Mouse (Mus musculus) E14TG2a.4 (cell line): ENCODE data around the gene Pecam1.

ENCODE experiments used
- CTCF ChIP-seq: conservative IDR thresholded peaks from 2 replicates; pipeline ENCODE4 v1.5.1; 2014; ENCODE audit warnings: low read length
- POU5F1 ChIP-seq: IDR thresholded peaks from 2 replicates; pipeline ENCODE4 v1.6.1; 2014; ENCODE audit warnings: low read length, borderline replicate concordance

- no peak for TF ChIP-seq CTCF
- TF ChIP-seq POU5F1, result no peak
Measured at GRCm38 (mm10) chr11:106753314-106753713, 2.9 kb upstream of the Pecam1 start.
